Mouse (Mus musculus): Measurements from ENCODE around the gene Parm1. TPM values are rescaled to one million over a fixed set of nuclear protein-coding genes. Genes with fewer than 3 reads are reported as not detected.

The Parm1 gene
- polyA plus RNA-seq, 1 experiment from 2014 or later = 18.9 TPM

DNA sequence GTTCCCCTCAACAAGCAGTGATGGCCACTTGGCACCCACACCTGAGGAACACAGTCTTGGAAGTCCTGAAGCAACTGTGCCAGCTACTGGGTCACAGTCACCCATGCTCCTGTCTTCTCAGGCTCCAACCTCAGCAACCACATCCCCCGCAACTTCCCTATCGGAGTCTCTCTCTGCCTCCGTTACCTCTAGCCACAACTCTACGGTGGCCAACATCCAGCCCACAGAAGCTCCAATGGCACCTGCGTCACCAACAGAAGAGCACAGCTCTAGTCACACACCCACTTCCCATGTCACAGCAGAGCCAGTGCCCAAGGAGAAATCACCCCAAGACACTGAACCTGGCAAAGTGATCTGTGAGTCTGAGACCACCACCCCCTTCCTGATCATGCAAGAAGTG lies 76.7 kb downstream of the Parm1 start:
- 97% methylated on average over 5 of the region's 5 CpGs for WGBS
- no peak overlapping the region for H3K4me3 ChIP-seq

DNA sequence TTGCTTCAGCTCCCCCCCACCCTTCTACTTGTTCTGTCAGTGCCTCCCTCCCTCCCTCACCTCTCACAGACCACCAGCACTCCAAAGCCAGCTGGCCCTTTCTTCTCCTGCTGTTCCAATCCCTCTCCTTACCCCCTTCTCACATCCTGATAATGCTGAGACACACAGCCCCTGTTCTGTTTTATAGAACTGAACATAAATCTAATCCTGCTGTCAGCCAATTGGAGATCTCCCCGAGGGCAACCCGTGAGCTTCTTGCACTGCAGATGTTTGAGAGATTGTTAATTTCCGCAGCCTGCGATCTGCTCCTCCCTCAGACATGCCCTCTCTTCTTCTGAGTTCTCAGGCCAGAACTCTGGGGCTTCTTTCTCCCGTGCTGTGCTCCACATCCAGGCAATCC lies 79.8 kb downstream of the Parm1 start:
- H3K9me3 ChIP-seq (replicated peaks) = no peaks in the 10 kb centered on the region
- no peak overlapping the region for H3K4me3 ChIP-seq
- H3K36me3 ChIP-seq = no peaks in the 10 kb centered on the region
- DNase-seq (ENCODE audit: low spot score) = no peak
- H3K27ac ChIP-seq (replicated peaks) = no peak overlapping the region
- WGBS = 86% methylated on average over 5 of the region's 5 CpGs
- H3K27me3 ChIP-seq (ENCODE audit: low read depth, poor library complexity, severe bottlenecking) = no peaks in the 10 kb centered on the region
- no peaks in the 10 kb centered on the region for H3K4me1 ChIP-seq

More for the DNA sequence above, 76.7 kb downstream of the Parm1 start:
- Histone ChIP-seq H3K4me1 (no peaks in the 10 kb centered on the region), H3K27me3 (ENCODE audit: low read depth, poor library complexity, severe bottlenecking) (no peaks in the 10 kb centered on the region), H3K27ac (replicated peaks) (no peak overlapping the region), H3K9me3 (replicated peaks) (no peaks in the 10 kb centered on the region), H3K36me3 (no peaks in the 10 kb centered on the region)
- no peak for DNase-seq (ENCODE audit: low spot score)

DNA sequence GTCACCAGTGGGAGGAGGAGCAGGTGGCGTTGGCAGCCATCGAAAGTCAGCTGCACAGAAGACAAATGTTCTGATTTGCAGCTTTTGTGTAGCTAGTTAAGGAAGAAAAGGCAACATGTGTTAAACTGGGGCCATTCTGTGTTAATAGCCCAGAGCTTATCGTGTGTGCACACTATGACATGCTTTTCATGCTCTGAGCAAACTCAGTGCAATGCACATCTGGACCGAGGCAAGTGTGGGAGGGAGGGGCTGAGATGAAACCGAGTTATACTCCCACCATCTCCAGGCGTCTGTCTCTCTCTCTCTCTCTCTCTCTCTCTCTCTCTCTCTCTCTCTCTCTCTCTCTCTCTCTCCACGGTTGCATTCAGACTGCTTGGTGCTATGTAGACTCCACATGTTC lies 82.4 kb downstream of the Parm1 start:
- no peak overlapping the region for H3K27ac ChIP-seq (replicated peaks)
- H3K4me1 ChIP-seq = no peaks in the 10 kb centered on the region
- no peaks in the 10 kb centered on the region for H3K9me3 ChIP-seq (replicated peaks)
- H3K27me3 ChIP-seq (ENCODE audit: low read depth, poor library complexity, severe bottlenecking) = no peaks in the 10 kb centered on the region
- 86% methylated on average over 7 of the region's 7 CpGs for WGBS
- H3K36me3 ChIP-seq = no peaks in the 10 kb centered on the region
- H3K4me3 ChIP-seq = no peak overlapping the region
- DNase-seq (ENCODE audit: low spot score) = no peak

DNA sequence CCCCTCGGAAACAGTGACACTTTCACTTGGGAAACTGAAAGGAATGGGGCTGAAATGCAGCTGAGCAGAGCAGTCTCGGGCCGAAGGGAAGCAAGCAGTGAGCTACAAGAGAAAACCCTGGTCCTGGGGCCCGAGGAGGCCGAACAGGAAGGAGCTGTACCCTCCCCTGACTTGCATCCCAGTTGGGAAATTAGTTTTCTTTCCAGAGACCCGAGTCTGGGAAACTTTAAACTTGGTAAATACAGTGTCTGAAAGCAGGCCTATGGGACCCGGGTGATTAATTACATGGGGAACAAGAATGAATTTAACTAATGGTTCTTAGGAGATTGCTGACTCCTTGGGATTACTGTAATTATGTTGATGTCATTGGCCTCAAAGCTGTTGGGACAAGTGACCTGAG lies 85.9 kb downstream of the Parm1 start:
- Histone ChIP-seq H3K4me3 (no peak overlapping the region), H3K4me1 (no peaks in the 10 kb centered on the region), H3K9me3 (replicated peaks) (no peaks in the 10 kb centered on the region), H3K36me3 (no peaks in the 10 kb centered on the region), H3K27me3 (ENCODE audit: low read depth, poor library complexity, severe bottlenecking) (no peaks in the 10 kb centered on the region), H3K27ac (replicated peaks) (no peak overlapping the region)
- WGBS = 82% methylated on average over 7 of the region's 7 CpGs
- DNase-seq (ENCODE audit: low spot score) = no peak

DNA sequence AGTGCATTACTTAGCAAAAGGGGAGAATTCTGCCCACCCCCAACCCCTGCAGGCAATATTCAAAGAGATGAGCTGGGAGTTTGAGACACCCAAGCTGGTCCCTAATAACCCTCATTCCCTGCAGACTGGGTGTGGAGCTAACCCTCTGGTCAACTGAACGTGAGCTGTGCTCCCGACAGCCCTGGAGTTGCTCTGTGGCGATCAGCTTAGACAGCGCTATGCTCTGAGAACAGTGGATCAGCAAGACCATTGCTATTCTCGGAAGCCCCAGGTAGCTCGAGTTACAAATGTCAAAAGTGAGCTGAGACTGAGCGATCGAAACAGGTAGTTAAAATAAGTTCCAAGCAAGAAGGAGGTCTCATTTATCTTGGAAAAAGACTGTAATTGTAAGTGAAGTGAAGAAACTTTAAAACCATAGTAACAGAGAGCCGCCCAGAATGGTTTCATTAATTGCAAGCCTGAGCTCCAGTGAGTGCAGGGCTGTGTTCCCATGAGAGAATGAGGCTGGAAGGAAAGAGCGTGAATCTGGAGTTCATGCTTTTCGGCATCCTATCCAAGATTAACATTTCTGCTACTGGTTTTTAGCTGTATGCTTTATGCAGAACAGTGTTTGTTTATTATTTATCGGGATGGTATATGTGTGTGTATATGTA lies 86.5 kb downstream of the Parm1 start:
- DNase-seq (ENCODE audit: low spot score) = no peak
- no peak overlapping the region for H3K4me3 ChIP-seq
- WGBS = 74% methylated on average over 12 of the region's 12 CpGs

DNA sequence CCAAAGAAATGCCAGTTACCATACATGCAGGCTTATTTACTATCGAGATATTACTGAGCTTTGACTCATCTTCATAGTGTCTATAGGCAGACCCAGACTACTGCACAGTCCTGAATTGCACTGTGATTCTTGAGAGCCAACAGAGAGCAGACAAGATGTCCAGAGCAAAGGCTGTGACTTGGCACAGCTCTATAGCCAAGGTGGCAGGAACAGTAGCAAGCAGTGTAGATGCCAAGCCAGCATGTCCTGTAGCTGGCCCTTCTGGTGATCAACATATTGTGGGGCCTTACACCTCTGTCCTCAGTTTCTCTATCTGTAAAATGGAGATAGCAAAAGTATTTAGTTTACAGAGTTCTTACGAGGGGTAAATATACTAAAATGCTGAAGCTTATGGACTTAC lies 89.8 kb downstream of the Parm1 start:
- Histone ChIP-seq H3K9me3 (replicated peaks) (no peaks in the 10 kb centered on the region), H3K4me3 (no peak overlapping the region), H3K4me1 (no peaks in the 10 kb centered on the region), H3K27me3 (ENCODE audit: low read depth, poor library complexity, severe bottlenecking) (no peaks in the 10 kb centered on the region), H3K27ac (replicated peaks) (no peak overlapping the region), H3K36me3 (no peaks in the 10 kb centered on the region)
- WGBS = 87% methylated on average over 2 of the region's 2 CpGs
- no peak for DNase-seq (ENCODE audit: low spot score)

More for the DNA sequence above, 86.5 kb downstream of the Parm1 start:
- no peaks in the 10 kb centered on the region for H3K36me3 ChIP-seq
- no peaks in the 10 kb centered on the region for H3K27me3 ChIP-seq (ENCODE audit: low read depth, poor library complexity, severe bottlenecking)
- no peak overlapping the region for H3K27ac ChIP-seq (replicated peaks)
- H3K9me3 ChIP-seq (replicated peaks) = no peaks in the 10 kb centered on the region
- no peaks in the 10 kb centered on the region for H3K4me1 ChIP-seq

DNA sequence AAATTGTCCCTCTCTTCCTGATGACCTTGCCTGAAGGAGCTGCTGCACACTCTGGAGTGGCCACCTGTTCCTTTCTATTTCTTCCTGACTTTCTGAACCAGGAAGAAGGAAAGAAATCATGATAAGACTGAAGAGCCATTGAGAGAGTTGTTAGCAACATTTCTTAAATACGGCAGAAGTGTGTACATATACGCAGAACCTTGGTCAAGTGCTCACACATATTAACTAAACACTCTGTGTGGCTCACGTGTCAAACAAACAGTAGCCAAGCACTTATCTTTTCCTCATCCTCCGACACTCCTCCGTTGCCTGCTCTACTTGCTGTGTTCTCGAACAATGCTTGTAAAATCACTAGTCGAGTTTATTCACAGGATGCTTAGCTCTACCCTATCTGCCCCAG lies 90.4 kb downstream of the Parm1 start:
- Histone ChIP-seq H3K27ac (replicated peaks) (no peak overlapping the region), H3K27me3 (ENCODE audit: low read depth, poor library complexity, severe bottlenecking) (no peaks in the 10 kb centered on the region), H3K4me1 (no peaks in the 10 kb centered on the region), H3K4me3 (no peak overlapping the region), H3K36me3 (no peaks in the 10 kb centered on the region), H3K9me3 (replicated peaks) (no peaks in the 10 kb centered on the region)
- WGBS = 91% methylated on average over 7 of the region's 7 CpGs
- DNase-seq (ENCODE audit: low spot score) = no peak

DNA sequence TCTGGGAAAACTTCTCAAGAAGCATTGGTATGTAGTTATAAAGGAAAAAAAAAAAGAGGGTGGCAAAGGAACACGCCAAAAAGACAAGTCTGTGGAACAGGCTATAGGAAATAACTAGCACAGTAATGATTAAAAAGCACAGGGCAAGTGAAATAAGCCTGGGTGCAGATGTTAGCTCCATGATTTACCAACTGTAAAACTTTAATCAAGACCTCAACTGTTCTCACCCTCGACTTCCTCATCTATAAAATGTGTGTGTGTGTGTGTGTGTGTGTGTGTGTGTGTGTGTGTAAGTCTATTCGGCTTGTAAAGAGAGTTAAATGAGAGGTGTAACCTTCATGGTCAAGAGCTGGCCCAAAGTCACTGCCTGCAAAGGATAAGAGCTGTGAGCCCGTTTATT lies 91.6 kb downstream of the Parm1 start:
- no peaks in the 10 kb centered on the region for H3K9me3 ChIP-seq (replicated peaks)
- no peaks in the 10 kb centered on the region for H3K36me3 ChIP-seq
- WGBS = 88% methylated on average over 4 of the region's 4 CpGs

DNA sequence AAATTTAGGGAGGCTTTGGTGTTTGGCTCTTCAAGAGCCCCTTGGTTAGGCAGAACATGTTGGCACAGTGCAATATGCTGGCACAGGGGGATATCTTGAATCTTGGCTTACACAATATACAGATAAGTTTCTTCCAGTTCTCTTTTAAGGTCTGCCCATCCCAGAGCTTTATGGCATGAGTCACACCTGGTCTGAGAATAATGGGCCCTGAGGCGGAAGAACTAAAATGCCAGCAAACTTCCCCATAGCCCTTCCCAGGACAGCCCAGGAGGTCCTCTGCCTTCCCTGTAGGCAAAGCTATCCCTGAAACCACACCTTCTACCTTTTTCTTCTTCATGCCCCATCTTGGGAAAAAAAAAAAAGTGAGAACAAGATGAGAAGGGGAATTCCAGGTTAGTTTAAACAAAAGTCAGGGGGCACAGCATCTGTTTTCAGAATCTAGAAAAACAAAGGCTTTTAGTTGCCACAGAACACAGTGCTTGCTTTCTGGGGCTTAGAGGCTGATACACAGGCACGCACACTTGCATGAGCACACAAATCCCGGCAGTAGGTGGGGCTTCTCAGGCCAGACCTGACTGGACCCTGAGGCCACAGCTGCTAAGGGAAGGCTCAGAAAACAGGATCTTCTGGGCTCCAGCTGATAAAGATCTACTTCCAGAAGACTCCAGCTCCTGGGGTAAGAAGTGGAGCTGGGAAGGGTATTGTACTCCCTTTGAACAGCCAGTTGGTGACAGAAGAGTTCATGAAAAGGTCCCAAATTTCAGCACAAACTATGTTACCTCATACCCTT lies 92.3 kb downstream of the Parm1 start:
- H3K27ac ChIP-seq (replicated peaks) = no peak overlapping the region
- H3K4me3 ChIP-seq = no peak overlapping the region
- DNase-seq (ENCODE audit: low spot score) = no peak
- WGBS = 73% methylated on average over 3 of the region's 3 CpGs
- no peaks in the 10 kb centered on the region for H3K36me3 ChIP-seq
- H3K9me3 ChIP-seq (replicated peaks) = no peaks in the 10 kb centered on the region
- no peaks in the 10 kb centered on the region for H3K27me3 ChIP-seq (ENCODE audit: low read depth, poor library complexity, severe bottlenecking)
- no peaks in the 10 kb centered on the region for H3K4me1 ChIP-seq

More for the DNA sequence above, 91.6 kb downstream of the Parm1 start:
- DNase-seq (ENCODE audit: low spot score) = no peak
- Histone ChIP-seq H3K27ac (replicated peaks) (no peak overlapping the region), H3K27me3 (ENCODE audit: low read depth, poor library complexity, severe bottlenecking) (no peaks in the 10 kb centered on the region), H3K4me1 (no peaks in the 10 kb centered on the region), H3K4me3 (no peak overlapping the region)

DNA sequence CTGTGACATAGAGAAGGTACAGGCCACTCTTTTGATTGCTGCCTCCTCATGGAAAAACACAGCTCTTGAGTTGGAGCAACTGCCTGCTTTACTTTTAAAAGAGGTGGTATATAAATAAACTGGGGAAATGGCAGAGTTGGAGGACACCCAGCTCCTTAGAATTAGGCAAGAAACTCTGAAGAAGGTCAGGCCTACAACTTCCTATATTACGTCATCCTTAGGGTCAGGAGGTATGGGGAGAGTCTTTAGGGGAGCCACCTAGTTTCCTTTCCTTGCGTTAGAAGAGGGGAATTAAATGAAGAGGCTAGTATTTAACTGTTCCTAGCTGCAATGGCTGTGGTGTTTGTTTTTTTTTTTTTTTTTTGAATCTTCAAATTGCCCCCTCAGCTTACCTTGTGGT lies 93.1 kb downstream of the Parm1 start:
- H3K4me3 ChIP-seq = no peak overlapping the region
- no peak overlapping the region for H3K27ac ChIP-seq (replicated peaks)
- H3K9me3 ChIP-seq (replicated peaks) = no peaks in the 10 kb centered on the region
- H3K36me3 ChIP-seq = no peaks in the 10 kb centered on the region
- WGBS = 91% methylated on average over 2 of the region's 2 CpGs
- H3K27me3 ChIP-seq (ENCODE audit: low read depth, poor library complexity, severe bottlenecking) = no peaks in the 10 kb centered on the region
- no peaks in the 10 kb centered on the region for H3K4me1 ChIP-seq
- no peak for DNase-seq (ENCODE audit: low spot score)

DNA sequence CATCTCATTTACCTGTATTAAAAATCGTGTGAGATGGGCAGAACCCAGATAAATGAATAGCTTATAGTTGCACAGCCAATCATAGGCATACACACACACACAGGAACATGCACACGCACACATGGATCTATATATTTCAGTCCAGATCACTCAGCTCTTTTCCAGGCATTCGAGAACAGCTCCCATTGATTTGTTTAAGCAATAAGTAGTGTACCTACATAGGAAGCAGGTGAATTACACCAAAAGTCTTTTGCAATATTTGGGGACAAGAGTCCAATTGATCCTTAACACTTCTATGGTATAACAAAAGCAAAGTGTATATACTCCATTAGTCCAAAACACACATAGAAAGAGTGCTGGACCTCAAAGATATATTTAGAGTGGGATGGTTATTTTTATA lies 94.2 kb downstream of the Parm1 start:
- H3K27ac ChIP-seq (replicated peaks) = no peak overlapping the region
- H3K4me1 ChIP-seq = no peaks in the 10 kb centered on the region
- 92% methylated on average over 3 of the region's 3 CpGs for WGBS
- no peaks in the 10 kb centered on the region for H3K9me3 ChIP-seq (replicated peaks)
- no peaks in the 10 kb centered on the region for H3K36me3 ChIP-seq
- no peaks in the 10 kb centered on the region for H3K27me3 ChIP-seq (ENCODE audit: low read depth, poor library complexity, severe bottlenecking)
- no peak for DNase-seq (ENCODE audit: low spot score)
- H3K4me3 ChIP-seq = no peak overlapping the region

DNA sequence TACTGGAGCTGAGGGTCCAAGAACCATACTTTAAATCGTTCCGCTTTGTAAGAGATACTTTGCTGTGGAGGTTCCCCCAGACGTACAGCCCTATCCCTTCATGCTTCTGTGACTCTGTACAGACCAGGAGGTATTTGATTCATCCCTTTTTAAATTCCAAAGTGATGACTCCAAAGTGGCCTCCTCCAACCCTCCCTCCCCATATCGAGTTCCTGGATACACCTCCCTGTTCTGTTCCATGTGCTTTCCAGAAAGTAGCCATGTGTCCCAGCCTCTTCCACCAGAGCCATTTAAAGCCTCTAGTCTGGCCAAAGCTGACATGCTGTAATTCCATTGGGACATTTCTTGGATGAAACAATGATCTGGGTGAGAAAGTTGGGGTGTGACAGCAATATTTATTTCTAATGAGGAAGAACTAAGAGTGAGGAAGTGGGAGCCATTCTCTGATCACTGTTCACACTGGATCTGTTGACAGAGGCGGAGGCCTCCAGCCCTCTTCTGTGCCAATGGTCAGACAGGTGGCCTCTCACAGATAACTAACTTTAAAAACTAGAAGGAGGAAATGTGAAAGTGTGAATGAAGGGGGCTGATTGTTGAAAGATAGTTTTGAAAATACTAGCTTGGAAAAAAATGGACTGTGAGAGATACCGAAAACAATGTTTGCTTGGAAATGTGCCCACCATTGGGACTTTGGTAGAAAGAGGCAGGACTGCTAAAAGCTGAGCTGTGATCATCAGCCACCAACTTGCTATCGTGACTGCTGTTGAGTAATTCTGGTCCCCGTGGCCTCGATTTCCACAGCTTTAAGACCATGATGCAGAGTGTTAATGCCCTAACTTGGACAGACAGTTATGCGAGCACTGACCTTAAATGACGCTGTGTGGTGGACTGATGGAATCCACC lies 100.2 kb downstream of the Parm1 start:
- H3K27me3 ChIP-seq (ENCODE audit: low read depth, poor library complexity, severe bottlenecking) = no peaks in the 10 kb centered on the region
- DNase-seq (ENCODE audit: low spot score) = no peak
- H3K36me3 ChIP-seq = no peaks in the 10 kb centered on the region
- H3K27ac ChIP-seq (replicated peaks) = no peak overlapping the region
- WGBS = 88% methylated on average over 11 of the region's 11 CpGs
- no peak overlapping the region for H3K4me3 ChIP-seq
- H3K4me1 ChIP-seq = no peaks in the 10 kb centered on the region
- no peaks in the 10 kb centered on the region for H3K9me3 ChIP-seq (replicated peaks)
